Mouse (Mus musculus) layer of hippocampus, adult 18-20 months (tissue): ENCODE measurements at regions not wholly inside any gene's neighbourhood (a gene's known extent, or its start where the extent isn't known, plus 50 kb on each side); places are given as distances from the start of the nearest gene placed in this dataset.

ENCODE experiments used
- DNase-seq, 2 experiments: peaks; one replicate each; pipeline ENCODE4 v3.0.0; 2022; ENCODE audit warnings: low spot score in 2 of 2

- peak in 1 of 2 experiments; percentile 66 for DNase-seq
Measured at GRCm38 (mm10) chr5:58705561-58705960, 987.8 kb downstream of the Pcdh7 start.

- DNase-seq, result no peak
Measured at GRCm38 (mm10) chr5:58712381-58712780, 994.6 kb downstream of the Pcdh7 start.

GRCm38 (mm10) chr5:58733366-58733765 is 1015.6 kb downstream of the Pcdh7 start:
- DNase-seq, result no peak

GRCm38 (mm10) chr5:58733961-58734360 is 1016.2 kb downstream of the Pcdh7 start:
- DNase-seq, result no peak

- peak; percentile 19 to 87 for DNase-seq
Measured at GRCm38 (mm10) chr5:58736610-58737009, 1018.8 kb downstream of the Pcdh7 start.

GRCm38 (mm10) chr5:58737264-58737883 is 1019.6 kb downstream of the Pcdh7 start:
- DNase-seq, result no peak

- no peak for DNase-seq
Measured at GRCm38 (mm10) chr5:58738041-58738440, 1020.3 kb downstream of the Pcdh7 start.

- DNase-seq, result no peak
Measured at GRCm38 (mm10) chr5:58740759-58741158, 1023.0 kb downstream of the Pcdh7 start.

GRCm38 (mm10) chr5:58747684-58748083 is 1029.9 kb downstream of the Pcdh7 start:
- DNase-seq, result no peak

- DNase-seq, result no peak
Measured at GRCm38 (mm10) chr5:58751777-58752176, 1034.0 kb downstream of the Pcdh7 start.
